ENCODE assay signal across 8 mouse cellular contexts in genomic region chr19:23478895-23479596, GRCm38 (mm10). TPM values are rescaled to one million over a fixed set of nuclear protein-coding genes. Genes with fewer than 3 reads are reported as not detected.
DNase-seq lines count a peak whose midpoint lies in the region.

No protein-coding gene starts in this region.

- DNase-seq in heart, adult 18-20 months: peak; percentile 28 to 75
- no peak for DNase-seq in heart, adult 8-10 months (ENCODE audit: low spot score)
- DNase-seq in right cerebral cortex, postnatal 4 days: peak; percentile 29
- no peak for DNase-seq in right cerebral cortex, adult 18-20 months
- DNase-seq in cerebellum, postnatal 36 days: peak; percentile 49 to 54
- peak; percentile 17 for DNase-seq in kidney, postnatal 14 days
- DNase-seq in thymus, postnatal 4 days: peak; percentile 54
- no peak for DNase-seq in right cerebral cortex, postnatal 25 days

RNA-seq across cellular contexts. Expression of gene Mamdc2, which starts 30.8 kb away (rescaled TPM):
- total RNA-seq in heart, adult 18-20 months (2021): 1 to 10 TPM; 2.1 to 2.2 TPM
- 1 to 10 TPM; 1.6 to 2.0 (median 1.7) TPM for total RNA-seq in heart, adult 8-10 months (2022)

Comparison
In these comparisons a context has a peak if more than half of its experiments do, and no peak if none do; other contexts are left out.
1. DNase-seq: peak in heart, adult 18-20 months (2 of 2), right cerebral cortex, postnatal 4 days (single experiment), cerebellum, postnatal 36 days (2 of 2), kidney, postnatal 14 days (single experiment) and thymus, postnatal 4 days (single experiment); none in heart, adult 8-10 months (single experiment), right cerebral cortex, adult 18-20 months (single experiment) and right cerebral cortex, postnatal 25 days (single experiment).